Mouse (Mus musculus) frontal cortex, postnatal 10 days (tissue): ENCODE results near the gene Cmip.

Source experiments
- DNase-seq, 2 experiments: peaks; one replicate each; pipeline ENCODE4 v3.0.0; 2022; ENCODE audit warnings: low spot score in 2 of 2, mixed read lengths in 1 of 2

Gene Cmip

DNA sequence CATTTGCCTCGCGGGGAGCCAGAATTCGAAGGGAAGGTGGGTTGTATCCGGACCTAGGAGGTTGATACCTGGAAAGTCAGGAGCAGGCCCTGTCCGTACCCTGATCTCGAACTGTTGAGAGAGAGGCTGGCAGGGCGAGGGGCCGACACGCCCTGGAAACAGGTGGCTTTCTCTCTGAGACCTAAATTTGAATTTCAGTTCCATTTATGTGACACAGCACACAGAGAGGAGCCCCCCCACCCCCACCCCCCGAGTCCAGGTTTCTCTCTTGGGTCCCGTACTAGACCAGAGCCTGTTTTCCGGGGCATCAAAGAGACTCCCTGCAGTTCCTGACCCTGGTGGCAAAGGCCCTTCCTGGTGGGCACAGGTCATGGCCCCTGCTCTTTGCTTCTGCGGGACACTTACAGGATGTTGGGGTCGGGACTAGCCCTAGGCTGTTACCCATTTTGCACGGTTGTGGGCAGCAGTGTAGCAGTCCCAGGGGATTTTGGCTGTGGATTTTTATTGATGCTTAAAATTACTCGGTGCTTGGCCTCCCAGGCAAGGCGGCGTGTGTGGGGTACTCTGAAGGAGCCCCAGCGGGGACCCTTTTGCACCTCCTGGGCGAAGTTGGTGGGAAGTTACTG, 242.2 kb downstream of the Cmip start:
- no peak for DNase-seq

DNA sequence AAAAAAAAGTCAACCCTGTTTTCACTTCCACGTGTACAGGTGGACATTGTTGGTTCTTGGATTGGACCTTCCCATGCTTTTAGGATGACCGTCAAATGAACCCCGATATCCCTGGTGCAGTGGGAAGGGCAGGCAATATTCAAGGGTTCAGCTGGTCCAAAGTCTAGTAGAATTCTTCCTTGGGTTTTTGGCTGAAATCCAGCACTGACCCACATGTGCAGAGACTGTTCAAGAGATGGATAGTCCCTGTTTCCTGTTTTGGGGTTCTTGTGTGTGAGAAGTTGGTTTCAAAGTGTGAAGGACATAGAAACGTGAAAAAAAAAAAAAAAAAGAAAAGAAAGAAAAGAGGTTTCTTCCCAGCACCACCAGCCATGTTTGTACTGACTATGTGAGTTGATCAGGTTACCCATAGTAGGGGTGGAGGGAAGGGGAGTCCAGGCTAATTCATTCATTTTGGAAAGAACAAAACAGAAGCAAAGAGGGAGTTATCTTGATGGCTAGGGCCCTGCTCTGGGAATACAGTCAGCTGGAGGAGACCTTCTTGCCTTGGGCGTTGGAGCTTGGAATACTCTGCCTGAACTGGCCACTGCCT, 243.5 kb downstream of the Cmip start:
- no peak for DNase-seq

DNA sequence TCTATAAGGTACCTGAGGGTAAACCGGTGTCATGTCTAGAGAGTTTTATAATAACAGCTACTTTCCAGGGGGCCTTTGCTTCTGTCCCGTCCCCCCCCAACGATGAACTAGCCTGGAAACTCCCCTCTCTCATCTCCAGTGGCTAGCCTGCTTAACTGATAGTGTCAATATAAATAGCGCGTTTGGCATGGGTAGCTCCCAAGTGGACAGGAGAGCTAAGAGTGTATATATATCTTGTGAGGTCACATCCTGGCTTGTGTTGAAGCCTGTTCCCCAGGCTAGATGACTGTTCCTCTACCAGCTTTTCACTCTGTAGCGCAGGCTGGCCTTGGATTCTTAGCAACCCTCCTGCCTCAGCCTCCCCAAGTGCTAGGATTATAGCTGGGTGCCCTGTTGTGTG, 244.5 kb downstream of the Cmip start:
- DNase-seq = no peak

DNA sequence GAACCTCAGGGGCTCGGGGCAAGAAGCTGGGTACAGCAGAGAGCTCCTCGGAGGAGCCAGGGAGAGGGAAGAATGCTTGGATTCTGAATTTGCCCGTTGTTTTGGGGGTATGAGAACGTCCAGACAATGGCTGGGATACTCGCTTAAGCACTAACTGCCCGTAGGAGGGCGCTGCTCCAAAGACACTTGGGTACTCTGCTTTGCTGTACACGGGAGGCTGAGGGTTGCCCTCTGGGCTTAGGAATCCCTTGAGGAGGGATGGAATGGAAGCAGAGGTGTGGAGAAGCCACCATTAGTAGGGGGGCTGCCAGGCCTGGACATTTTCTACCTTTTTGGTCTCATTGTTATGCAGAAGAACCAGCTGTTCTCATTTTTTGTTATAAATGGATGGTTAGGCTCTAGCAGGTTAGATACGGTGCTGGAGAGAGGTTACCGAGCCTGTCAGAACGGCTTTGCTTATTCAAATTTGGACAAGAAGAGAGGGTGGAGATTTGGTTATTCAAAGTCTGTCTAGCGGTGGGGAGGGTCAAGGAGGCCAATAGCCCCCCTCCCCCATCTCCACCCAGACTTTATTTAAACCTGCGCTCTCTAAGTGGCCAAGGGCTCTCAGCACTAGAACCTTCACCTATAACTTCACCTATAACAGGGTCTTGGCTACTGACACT, 246.7 kb downstream of the Cmip start:
- DNase-seq = no peak

DNA sequence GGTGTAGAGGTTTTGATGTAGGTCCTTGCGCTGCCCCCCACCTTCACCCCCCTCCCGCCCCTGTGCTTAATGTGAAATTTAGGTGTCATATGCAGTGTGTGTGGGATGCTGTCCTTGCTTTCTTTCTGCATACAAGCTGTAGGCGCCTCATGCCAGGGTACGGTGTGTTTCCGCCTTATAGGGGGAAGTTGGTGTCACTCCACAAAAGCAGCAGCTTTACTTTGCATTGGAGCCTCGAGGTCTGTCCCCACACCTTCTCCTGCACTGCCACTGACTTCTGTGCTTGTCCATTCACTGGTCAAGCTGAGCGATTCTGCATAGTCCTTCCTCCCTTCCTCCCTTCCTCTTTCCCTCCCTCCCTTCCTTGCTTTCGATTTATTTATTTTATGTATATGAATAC, 250.8 kb downstream of the Cmip start:
- DNase-seq = no peak
